8 mouse cellular contexts compared by ENCODE assay signal in the genomic region with DNA sequence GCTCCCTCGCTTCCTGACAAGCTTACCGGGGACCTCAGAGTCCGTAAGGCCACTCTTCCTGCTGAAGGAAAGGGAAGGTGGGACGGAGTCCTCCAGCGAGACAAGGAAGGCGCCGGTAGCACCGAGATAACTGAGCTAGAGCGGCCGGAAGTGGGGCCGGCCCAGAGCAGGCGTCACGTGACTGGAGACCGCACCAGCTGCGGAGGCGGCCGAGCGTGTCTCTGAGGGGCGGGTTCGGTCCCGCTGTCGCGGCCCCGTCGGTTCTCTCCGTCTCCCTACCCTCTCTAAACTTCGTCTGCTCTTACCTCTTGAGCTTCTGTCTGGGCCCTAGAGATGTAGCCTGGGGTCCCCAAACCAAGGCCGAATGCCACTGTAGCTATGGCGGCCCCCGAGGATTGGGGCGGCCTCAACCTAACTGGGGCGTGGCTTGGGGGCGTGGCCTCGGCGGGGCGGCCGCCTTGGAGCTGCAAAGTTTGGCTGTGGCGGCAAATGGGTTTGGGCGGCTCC. TPM values are rescaled to one million over a fixed set of nuclear protein-coding genes. Genes with fewer than 3 reads are reported as not detected.
A peak's percentile ranks its signal among the peaks of the same experiment; 100 is the strongest.
DNase-seq lines count a peak whose midpoint lies in the region; ATAC-seq and TF ChIP-seq lines count a peak whose summit lies in the region.

A gene (minus strand): TSS at position 393 of the 507 bp plus-strand sequence.

- DNase-seq in gastrocnemius, adult 8-10 months (ENCODE audit: low spot score in 2 of 2), result peak; percentile 91
- peak; percentile 68 for DNase-seq in hindlimb bud, embryonic 11.5 days (ENCODE audit: extremely low spot score, low read depth, low spot score)
- peak; percentile 88 to 91 for DNase-seq in left cerebral cortex, adult 8-10 months (ENCODE audit: low spot score in 2 of 2)
- peak; percentile 95 to 96 for DNase-seq in right cerebral cortex, postnatal 10 days (ENCODE audit: low spot score in 2 of 2)
- DNase-seq in urinary bladder, postnatal 25 days (ENCODE audit: low spot score), result peak; percentile 97

- peak; percentile 80 for TF ChIP-seq POLR2A in cortical plate, adult 2 months (IDR thresholded peaks at IDR 0.05; ENCODE audit: extremely low read depth, insufficient read depth, low read length)

- peaks cover 22% of the 10 kb centered on the region for H3K36me3 ChIP-seq in megakaryocyte, embryonic 14.5 days (replicated peaks; ENCODE audit: low read length)

- TF ChIP-seq CTCF in cortical plate, adult 2 months (IDR thresholded peaks at IDR 0.05; ENCODE audit: extremely low read depth, insufficient read depth, low read length), result no peak

- H3K4me1 ChIP-seq in cortical plate, adult 2 months (ENCODE audit: control insufficient read depth, insufficient read depth, low read length), result no peaks in the 10 kb centered on the region
- H3K4me1 ChIP-seq in megakaryocyte, embryonic 14.5 days, result peaks cover 22% of the 10 kb centered on the region

- H3K4me3 ChIP-seq in cortical plate, adult 2 months (ENCODE audit: insufficient read depth, low read length), result peak within 1 kb of the TSS; percentile 97
- H3K4me3 ChIP-seq in megakaryocyte, embryonic 14.5 days (replicated peaks), result peak within 1 kb of the TSS; percentile 91

- H3K27me3 ChIP-seq in megakaryocyte, embryonic 14.5 days (replicated peaks), result no peaks in the 10 kb centered on the region

- ATAC-seq in activated CD4-positive, CD25-positive, alpha-beta regulatory T cell, adult 4 months, result peak; percentile 73

- H3K27ac ChIP-seq in cortical plate, adult 2 months (ENCODE audit: insufficient read depth, low read length), result peak within 1 kb of the TSS; percentile 97

- H3K9me3 ChIP-seq in megakaryocyte, embryonic 14.5 days, result no peaks in the 10 kb centered on the region

RNA-seq across cellular contexts. Expression of the gene that starts here (rescaled TPM):
- polyA plus RNA-seq in activated CD4-positive, CD25-positive, alpha-beta regulatory T cell, adult 4 months (2017; shearing (Covaris generic)), result 10 to 100 TPM; 33.8 to 43.0 TPM
- polyA plus RNA-seq in cortical plate, adult 2 months (2012; rRNA removed), result 43.6 and 45.1 TPM in 2 replicates
- 10 to 100 TPM; 17.3 to 20.3 (median 18.2) TPM for total RNA-seq in gastrocnemius, adult 8-10 months (2022)
- total RNA-seq in left cerebral cortex, adult 8-10 months (2022), result 10 to 100 TPM; 54.5 to 60.1 (median 57.4) TPM
- 0.50 and 3.7 TPM in 2 replicates for polyA plus RNA-seq in megakaryocyte, embryonic 14.5 days (2012; ENCODE audit: insufficient read depth, low replicate concordance)

Comparison
In these comparisons a context has a peak if more than half of its experiments do, and no peak if none do; other contexts are left out.
1. Peak in every context shown above with its lines: DNase-seq, ATAC-seq, H3K4me3 ChIP-seq and H3K27ac ChIP-seq.